Mouse (Mus musculus) thymus, adult 2 months (tissue): Measurements from ENCODE around the gene Ptprg. TPM values are rescaled to one million over a fixed set of nuclear protein-coding genes. Genes with fewer than 3 reads are reported as not detected.

Experiments used
- DNase-seq: peaks from one replicate; pipeline ENCODE4 v3.0.0; 2021
- H3K27ac ChIP-seq: fragments of 200-500 bp; 2 replicates; pipeline ENCODE4 v1.5.1; 2012; ENCODE audit warnings: low read length, control low read depth; ENCODE audit not compliant: control insufficient read depth, insufficient read depth
- H3K27me3 ChIP-seq: fragments of 200-500 bp; 2 replicates; pipeline ENCODE4 v1.6.1; 2012; ENCODE audit warnings: mild to moderate bottlenecking, low read length, moderate library complexity, mixed read lengths; ENCODE audit not compliant: control insufficient read depth, insufficient read depth
- H3K36me3 ChIP-seq: fragments of 200-500 bp; 2 replicates; pipeline ENCODE4 v1.6.1; 2012; ENCODE audit warnings: mild to moderate bottlenecking, low read length, moderate library complexity; ENCODE audit not compliant: control insufficient read depth, insufficient read depth
- H3K4me1 ChIP-seq: fragments of 200-500 bp; replicated peaks from 2 replicates; pipeline ENCODE4 v1.6.1; 2012; ENCODE audit warnings: low read length; ENCODE audit not compliant: control insufficient read depth, insufficient read depth
- H3K4me3 ChIP-seq: fragments of 200-500 bp; 2 replicates; pipeline ENCODE4 v1.5.1; 2012; ENCODE audit warnings: mild to moderate bottlenecking, low read length, control low read depth, moderate library complexity; ENCODE audit not compliant: control insufficient read depth, insufficient read depth
- CTCF ChIP-seq: fragments of 200-500 bp; IDR thresholded peaks from 2 replicates; pipeline ENCODE4 v1.5.1; 2012; ENCODE audit warnings: mild to moderate bottlenecking, control low read depth, low read length, moderate library complexity, borderline replicate concordance; ENCODE audit not compliant: control insufficient read depth, poor library complexity, insufficient read depth; ENCODE audit errors: extremely low read depth
- POLR2A ChIP-seq: fragments of 200-500 bp; IDR thresholded peaks from 2 replicates; pipeline ENCODE4 v1.6.1; 2012; ENCODE audit warnings: mild to moderate bottlenecking, low read length, control low read depth, moderate library complexity; ENCODE audit not compliant: control insufficient read depth, poor library complexity, insufficient read depth; ENCODE audit errors: extremely low read depth
- WGBS: fragments of 180-500 bp; shearing (Covaris S2); methylation state at CpG from one replicate; pipeline ENCODE4 v1.1.7; 2018; 5-methylcytosine and 5-hydroxymethylcytosine counted together
- polyA plus RNA-seq: library from polyadenylated mRNA; depleted of rRNA; stranded (reverse); fragments of >200 nt; gene quantifications from 2 replicates; pipeline ENCODE4 v1.2.3, GENCODE M21; 2012

Gene Ptprg
- polyA plus RNA-seq, 1 experiment: 12.3 TPM

DNA sequence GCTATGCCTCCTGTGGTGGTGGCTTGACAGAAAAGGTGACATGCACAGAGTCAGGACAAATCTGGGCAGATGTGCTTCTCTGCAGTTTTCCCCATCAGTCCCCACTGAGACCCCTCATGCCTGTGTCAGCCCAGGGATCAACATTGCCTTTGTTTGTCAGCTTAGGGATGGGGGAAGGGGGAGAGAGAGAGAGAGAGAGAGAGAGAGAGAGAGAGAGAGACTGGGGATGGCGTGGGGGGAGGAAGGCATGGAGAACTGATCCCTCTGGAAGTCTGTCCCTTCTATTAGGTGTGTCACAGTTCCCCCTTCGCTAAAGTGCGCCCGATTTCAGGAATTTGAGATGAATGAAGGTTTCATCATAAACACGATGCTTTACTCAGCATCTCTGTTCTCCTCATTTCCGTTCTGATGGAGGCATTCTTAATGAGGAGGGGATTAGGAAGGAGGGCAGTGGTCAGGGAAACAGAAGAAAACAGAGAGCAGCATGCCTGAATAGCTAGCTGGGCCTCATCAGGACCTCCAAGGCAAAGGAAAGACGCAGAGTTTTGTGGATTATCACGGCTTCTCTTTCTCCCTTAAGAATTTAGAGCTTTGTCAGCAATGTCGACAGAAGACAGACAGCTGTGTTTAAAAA, 24.1 kb downstream of the Ptprg start:
- WGBS: 75% methylated on average over 9 of the region's 9 CpGs
- no peak for DNase-seq
- Histone ChIP-seq H3K27ac (no peak overlapping the region), H3K4me1 (no peaks in the 10 kb centered on the region), H3K36me3 (no peaks in the 10 kb centered on the region), H3K4me3 (no peak overlapping the region), H3K27me3 (no peaks in the 10 kb centered on the region)
- TF ChIP-seq CTCF (no peak), POLR2A (no peak)

DNA sequence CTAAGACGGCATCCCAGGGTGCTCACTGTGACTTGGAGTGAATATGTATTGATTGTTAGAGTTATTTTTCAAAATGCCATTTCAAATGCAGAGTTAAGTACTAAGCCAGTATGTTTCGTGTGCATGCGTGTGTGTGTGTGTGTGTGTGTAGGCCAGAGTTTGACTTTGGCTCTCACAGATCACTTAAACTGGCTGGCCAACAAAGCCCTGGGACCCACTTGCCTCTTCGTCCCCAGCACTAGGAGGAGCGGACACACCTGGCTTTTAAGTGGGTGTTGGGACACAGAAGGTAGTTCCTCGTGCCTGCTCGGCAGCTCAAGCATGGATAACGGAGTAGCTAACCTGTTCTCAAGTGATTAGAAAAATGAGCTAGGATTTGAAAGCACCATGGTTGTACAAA, 24.6 kb downstream of the Ptprg start:
- 93% methylated on average over 8 of the region's 8 CpGs for WGBS
- no peak for TF ChIP-seq CTCF
- TF ChIP-seq POLR2A: no peak

DNA sequence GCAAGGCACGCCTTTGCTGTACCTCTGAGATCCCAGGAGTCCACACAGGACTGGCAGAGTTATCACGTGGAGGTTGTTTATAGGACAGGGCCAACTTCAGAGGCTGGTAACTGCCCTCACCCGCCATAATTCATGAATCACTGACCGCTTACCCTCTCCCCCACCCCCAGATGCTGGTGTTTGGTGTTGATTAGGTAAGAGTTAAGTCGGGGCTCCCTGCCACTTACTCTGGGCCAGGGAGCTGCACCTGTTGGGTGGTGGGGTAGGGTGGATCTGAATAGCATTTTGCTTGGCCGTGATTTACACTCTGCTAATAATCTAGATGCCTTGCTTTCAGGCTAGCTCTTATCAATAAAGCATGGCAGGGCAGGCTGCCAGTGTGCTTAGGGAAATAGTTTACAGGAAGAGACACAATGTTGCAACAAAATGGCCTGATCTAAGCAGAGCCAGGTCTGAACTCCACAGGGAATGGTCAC, 25.2 kb downstream of the Ptprg start:
- H3K27ac ChIP-seq: no peak overlapping the region
- no peak overlapping the region for H3K4me3 ChIP-seq
- no peaks in the 10 kb centered on the region for H3K27me3 ChIP-seq
- H3K36me3 ChIP-seq: no peaks in the 10 kb centered on the region
- no peak for DNase-seq
- WGBS: 72% methylated on average over 6 of the region's 6 CpGs
- no peaks in the 10 kb centered on the region for H3K4me1 ChIP-seq
- no peak for TF ChIP-seq CTCF

More for the DNA sequence above, 24.6 kb downstream of the Ptprg start:
- no peaks in the 10 kb centered on the region for H3K27me3 ChIP-seq
- no peak for DNase-seq
- H3K4me1 ChIP-seq: no peaks in the 10 kb centered on the region
- no peak overlapping the region for H3K4me3 ChIP-seq
- no peak overlapping the region for H3K27ac ChIP-seq
- H3K36me3 ChIP-seq: no peaks in the 10 kb centered on the region

DNA sequence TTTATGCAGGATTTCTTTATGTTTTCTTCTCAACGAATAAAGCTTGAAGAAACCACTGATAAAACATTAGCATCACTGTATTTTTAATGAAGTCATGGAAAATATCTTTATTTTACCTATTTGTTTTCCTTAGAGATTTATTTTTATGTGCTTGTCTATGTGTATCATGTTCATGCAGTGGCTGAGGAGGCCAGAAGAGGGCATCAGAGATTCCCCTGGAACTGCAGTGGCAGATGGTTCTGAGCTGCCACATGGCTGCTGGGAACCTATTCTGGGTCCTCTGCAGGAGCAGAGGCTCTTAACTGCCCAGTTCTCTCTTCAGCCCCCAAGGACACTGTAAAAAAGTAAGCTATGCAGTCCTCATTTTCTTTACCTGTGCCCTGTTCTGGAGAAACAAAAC, 26.6 kb downstream of the Ptprg start:
- DNase-seq: no peak
- 76% methylated on average over 1 of the region's 1 CpGs for WGBS
- Histone ChIP-seq H3K27me3 (no peaks in the 10 kb centered on the region), H3K27ac (no peak overlapping the region), H3K4me3 (no peak overlapping the region), H3K36me3 (no peaks in the 10 kb centered on the region), H3K4me1 (no peaks in the 10 kb centered on the region)
- TF ChIP-seq POLR2A: no peak
- no peak for TF ChIP-seq CTCF

DNA sequence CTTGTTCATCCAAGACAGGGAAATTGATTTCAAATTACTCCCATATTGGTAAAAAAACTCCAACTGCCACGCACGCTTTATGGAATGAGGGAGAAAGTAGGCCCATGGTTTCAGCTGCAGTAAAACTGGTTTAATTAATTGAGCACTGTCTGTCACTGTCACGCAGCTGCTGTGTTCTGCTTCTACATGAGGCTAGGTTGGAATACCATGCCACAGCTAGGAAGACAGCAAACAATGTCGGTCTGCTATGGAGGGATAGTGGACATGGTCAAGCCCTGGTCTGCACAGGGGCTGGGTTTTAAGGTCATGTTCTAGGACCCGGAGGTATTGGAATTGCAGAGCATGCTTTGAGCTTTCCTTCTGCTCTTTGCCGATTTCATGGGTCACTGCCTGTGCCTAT, 30.9 kb downstream of the Ptprg start:
- no peak overlapping the region for H3K27ac ChIP-seq
- H3K4me1 ChIP-seq: no peaks in the 10 kb centered on the region
- no peak overlapping the region for H3K4me3 ChIP-seq
- 95% methylated on average over 6 of the region's 6 CpGs for WGBS
- TF ChIP-seq CTCF: no peak
- no peak for TF ChIP-seq POLR2A
- no peak for DNase-seq
- no peaks in the 10 kb centered on the region for H3K27me3 ChIP-seq
- no peaks in the 10 kb centered on the region for H3K36me3 ChIP-seq

DNA sequence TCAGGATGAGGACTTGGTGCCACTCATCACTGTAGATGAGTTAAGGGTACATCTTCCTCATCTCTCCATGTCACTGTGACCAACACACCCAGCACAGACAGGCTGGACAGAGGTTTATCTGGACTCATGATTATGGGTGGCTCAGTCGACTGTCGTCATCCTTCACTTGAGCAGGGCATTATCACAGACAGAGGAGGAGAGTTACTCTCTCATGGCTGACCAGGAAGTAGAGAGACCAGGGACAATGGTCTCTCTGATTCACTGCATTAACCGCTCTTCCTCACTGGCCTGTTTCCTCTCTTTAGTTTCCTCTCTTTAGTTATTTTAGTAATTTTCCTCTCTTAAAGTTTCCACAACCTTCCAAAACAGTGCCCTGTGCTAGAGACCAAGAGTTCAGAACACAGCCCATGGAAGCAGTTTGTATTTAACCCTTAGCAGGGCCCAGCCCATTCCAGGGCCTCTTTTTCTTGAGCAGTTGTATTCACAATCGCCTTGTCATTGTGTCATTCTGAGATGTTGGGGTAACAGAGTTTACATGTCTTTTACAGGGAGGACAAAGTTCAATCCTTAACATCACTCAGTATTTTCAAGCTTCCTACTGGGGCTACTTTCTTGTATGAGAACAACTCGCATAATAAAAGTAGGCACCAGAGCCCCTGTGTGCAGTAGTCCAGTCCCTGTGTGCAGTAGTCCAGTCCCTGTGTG, 31.7 kb downstream of the Ptprg start:
- Histone ChIP-seq H3K27me3 (no peaks in the 10 kb centered on the region), H3K4me3 (no peak overlapping the region), H3K4me1 (no peaks in the 10 kb centered on the region), H3K36me3 (no peaks in the 10 kb centered on the region), H3K27ac (no peak overlapping the region)
- TF ChIP-seq POLR2A (no peak), CTCF (no peak)
- DNase-seq: no peak
- 79% methylated on average over 5 of the region's 5 CpGs for WGBS

DNA sequence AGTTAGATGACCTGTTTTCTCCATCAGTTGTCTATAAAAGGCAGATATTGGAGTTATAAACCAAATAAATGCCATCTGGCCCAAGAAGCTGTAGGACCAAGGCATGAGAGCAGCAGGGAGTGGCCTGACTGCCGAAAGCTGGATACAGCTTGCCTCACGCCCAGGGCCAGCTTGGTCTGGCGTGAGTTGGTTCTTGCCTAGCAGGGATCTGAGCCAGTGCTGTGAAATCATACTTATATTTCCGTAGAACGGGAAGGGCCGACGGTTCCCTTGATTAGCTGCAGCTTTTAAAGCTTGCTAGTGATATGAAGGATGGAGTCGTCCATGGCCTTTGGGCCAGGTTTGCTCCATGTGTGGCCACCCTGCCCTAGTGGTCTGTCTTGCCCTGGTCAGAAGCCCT, 37.1 kb downstream of the Ptprg start:
- H3K27me3 ChIP-seq: no peaks in the 10 kb centered on the region
- no peak overlapping the region for H3K4me3 ChIP-seq
- TF ChIP-seq CTCF: no peak
- TF ChIP-seq POLR2A: no peak
- H3K4me1 ChIP-seq: no peaks in the 10 kb centered on the region
- no peaks in the 10 kb centered on the region for H3K36me3 ChIP-seq
- WGBS: 91% methylated on average over 8 of the region's 8 CpGs
- H3K27ac ChIP-seq: no peak overlapping the region
- DNase-seq: no peak
